Mouse (Mus musculus) cortical plate, adult 2 months (tissue): Measurements from ENCODE around the gene 9930022D16Rik.

Experiments
- CTCF ChIP-seq: fragments of 200-500 bp; IDR thresholded peaks from 2 replicates; pipeline ENCODE4 v1.5.1; 2011; ENCODE audit warnings: mild to moderate bottlenecking, control low read depth, low read length; ENCODE audit not compliant: insufficient read depth; ENCODE audit errors: extremely low read depth
- POLR2A ChIP-seq: fragments of 200-500 bp; IDR thresholded peaks from 2 replicates; pipeline ENCODE4 v1.6.1; 2011; ENCODE audit warnings: mild to moderate bottlenecking, low read length, control low read depth; ENCODE audit not compliant: insufficient read depth; ENCODE audit errors: extremely low read depth

- TF ChIP-seq POLR2A: no peak
- TF ChIP-seq CTCF: no peak
These were observed 9.6 kb downstream of the 9930022D16Rik start for GRCm38 (mm10) chr11:109423294-109423693.
